Mouse (Mus musculus): ENCODE measurements at regions not wholly inside any gene's neighbourhood (a gene's known extent, or its start where the extent isn't known, plus 50 kb on each side); places are given as distances from the start of the nearest gene placed in this dataset.

- TF ChIP-seq CTCF (IDR thresholded peaks at IDR 0.05; ENCODE audit: insufficient read depth, low read depth, low read length) (no peak), POLR2A (IDR thresholded peaks at IDR 0.05; ENCODE audit: insufficient read depth, low read depth, low read length) (no peak)
These were observed 223.6 kb upstream of the Nfe2l3 start for GRCm38 (mm10) chr6:51208660-51209396.
